16 mouse cellular contexts compared by ENCODE assay signal in genomic region chr11:107617976-107618375, GRCm38 (mm10).
"Had no signal": no experiment of that assay in that cellular context is flagged by ENCODE, and none has a peak within 500 bp of the region (broad histone marks: within the 10 kb centered on the region; RNA-seq: fewer than 3 reads in every experiment).

No protein-coding gene starts in this region.

- H3K4me1 ChIP-seq: kidney, embryonic 15.5 days; limb, embryonic 12.5 days; limb, embryonic 15.5 days had no signal

- H3K9ac ChIP-seq: kidney, embryonic 15.5 days; limb, embryonic 12.5 days; limb, embryonic 15.5 days; liver, embryonic 14.5 days; liver, postnatal 0 days; lung, embryonic 14.5 days had no signal

- H3K27ac ChIP-seq: kidney, embryonic 15.5 days; left cerebral cortex, adult 2 months; limb, embryonic 12.5 days; limb, embryonic 15.5 days; liver, embryonic 14.5 days; macrophage; stomach, postnatal 0 days had no signal

- H3K27me3 ChIP-seq: kidney, embryonic 15.5 days; limb, embryonic 12.5 days; limb, embryonic 15.5 days had no signal

- H3K4me3 ChIP-seq: kidney, embryonic 15.5 days; left cerebral cortex, adult 2 months; limb, embryonic 12.5 days; limb, embryonic 15.5 days had no signal

- H3K9me3 ChIP-seq: kidney, embryonic 15.5 days; limb, embryonic 12.5 days; limb, embryonic 15.5 days had no signal

- DNase-seq: kidney, postnatal 10 days; kidney, postnatal 36 days; layer of hippocampus, postnatal 36 days; liver, postnatal 0 days; lung, embryonic 14.5 days; midbrain, embryonic 14.5 days; thymus, adult 2 months; thymus, postnatal 14 days; thymus, postnatal 4 days had no signal
